10 mouse cellular contexts compared by ENCODE assay signal in genomic region chr11:94570612-94571011, GRCm38 (mm10). TPM values are rescaled to one million over a fixed set of nuclear protein-coding genes. Genes with fewer than 3 reads are reported as not detected.
DNase-seq lines count a peak whose midpoint lies in the region; ATAC-seq lines count a peak whose summit lies in the region.
"Had no signal": no experiment of that assay in that cellular context is flagged by ENCODE, and none has a peak within 500 bp of the region (broad histone marks: within the 10 kb centered on the region; RNA-seq: fewer than 3 reads in every experiment).

No protein-coding gene starts in this region.

- no peak overlapping the region for H3K4me3 ChIP-seq in heart, embryonic 11.5 days (ENCODE audit: low read depth, low read length)
- H3K4me3 ChIP-seq in kidney, embryonic 15.5 days (replicated peaks), result no peak overlapping the region
- H3K4me3 ChIP-seq: midbrain, embryonic 15.5 days had no signal

- no peak overlapping the region for H3K9ac ChIP-seq in heart, embryonic 11.5 days (ENCODE audit: low read depth, low read length)
- no peak overlapping the region for H3K9ac ChIP-seq in kidney, embryonic 15.5 days
- H3K9ac ChIP-seq: midbrain, embryonic 15.5 days had no signal

- H3K27ac ChIP-seq in heart, embryonic 11.5 days (ENCODE audit: low read depth, low read length), result no peak overlapping the region
- peak overlapping the region; percentile 76 for H3K27ac ChIP-seq in kidney, embryonic 15.5 days
- H3K27ac ChIP-seq: midbrain, embryonic 15.5 days had no signal

- peaks cover 13% of the 10 kb centered on the region for H3K27me3 ChIP-seq in heart, embryonic 11.5 days (ENCODE audit: control insufficient read depth, insufficient read depth, low read length)
- peaks cover 4% of the 10 kb centered on the region; the same call in 1 of the 2 replicates for H3K27me3 ChIP-seq in kidney, embryonic 15.5 days

- 46% methylated on average over 9 of the region's 9 CpGs for WGBS in heart, embryonic 11.5 days (ENCODE audit: insufficient replicate concordance)
- WGBS in kidney, embryonic 15.5 days, result 42% methylated on average over 9 of the region's 9 CpGs

- H3K4me2 ChIP-seq in heart, embryonic 11.5 days, result no peak overlapping the region
- H3K4me2 ChIP-seq in kidney, embryonic 15.5 days, result 0 out of 2 replicates have a peak overlapping the region, but pooled peaks have one; percentile 12
- H3K4me2 ChIP-seq: midbrain, embryonic 15.5 days had no signal

- H3K9me3 ChIP-seq in heart, embryonic 11.5 days (replicated peaks; ENCODE audit: control insufficient read depth, low read length), result no peaks in the 10 kb centered on the region
- no peaks in the 10 kb centered on the region for H3K9me3 ChIP-seq in kidney, embryonic 15.5 days (replicated peaks)
- H3K9me3 ChIP-seq: midbrain, embryonic 15.5 days had no signal

- peak; percentile 96 for DNase-seq in heart, adult 11 months
- peak; percentile 63 for DNase-seq in lung, postnatal 25 days (ENCODE audit: low spot score)
- no peak for DNase-seq in spleen, postnatal 14 days (ENCODE audit: low spot score in 2 of 2)
- no peak for DNase-seq in spleen, postnatal 36 days (ENCODE audit: low spot score in 2 of 2)
- no peak for DNase-seq in cerebellum, postnatal 10 days

- no peak for ATAC-seq in heart, embryonic 11.5 days (replicated peaks; ENCODE audit: insufficient number of reproducible peaks, low FRiP score, low TSS enrichment)
- ATAC-seq in granulocyte monocyte progenitor cell, adult 5-6 weeks (replicated peaks; ENCODE audit: poor library complexity, severe bottlenecking), result peak; percentile 33; the same call in 1 of the 2 replicates
- 0 out of 2 replicates have a peak, but pooled peaks have one; percentile 16 for ATAC-seq in kidney, embryonic 15.5 days (replicated peaks; ENCODE audit: low FRiP score)
- ATAC-seq: midbrain, embryonic 15.5 days had no signal

- H3K36me3 ChIP-seq in heart, embryonic 11.5 days (ENCODE audit: control insufficient read depth, insufficient read depth, low read length), result no peaks in the 10 kb centered on the region
- peaks cover 25% of the 10 kb centered on the region for H3K36me3 ChIP-seq in kidney, embryonic 15.5 days
- H3K36me3 ChIP-seq: midbrain, embryonic 15.5 days had no signal

- no peaks in the 10 kb centered on the region for H3K4me1 ChIP-seq in heart, embryonic 11.5 days (ENCODE audit: control insufficient read depth, insufficient read depth, low read length)
- 0 out of 2 replicates have a peak, but pooled peaks cover 9% of the 10 kb centered on the region for H3K4me1 ChIP-seq in kidney, embryonic 15.5 days
- H3K4me1 ChIP-seq: midbrain, embryonic 15.5 days had no signal

RNA-seq across cellular contexts. Expression of gene Chad, which starts 5.8 kb away (rescaled TPM):
- polyA plus RNA-seq in heart, embryonic 11.5 days (2014; fragmentation: Nextera tagmentation; extraction: Ambion mirVana), result 0.21 TPM in 1 of 2 replicates, not detected in the other
- not detected in 2 replicates for total RNA-seq in granulocyte monocyte progenitor cell, adult 5-6 weeks (2014; fragmentation: Nextera tagmentation)
- total RNA-seq in granulocyte monocyte progenitor cell, adult 5-6 weeks (2017), result not detected in 2 replicates
- polyA plus RNA-seq in kidney, embryonic 15.5 days (2015; fragmentation: Nextera tagmentation; extraction: Ambion mirVana), result 0.23 and 1.1 TPM in 2 replicates

RNA-seq across cellular contexts. Expression of gene Rsad1, which starts 21.6 kb away (rescaled TPM):
- polyA plus RNA-seq in heart, embryonic 11.5 days (2014; fragmentation: Nextera tagmentation; extraction: Ambion mirVana), result 2.6 and 4.6 TPM in 2 replicates
- total RNA-seq in granulocyte monocyte progenitor cell, adult 5-6 weeks (2014; fragmentation: Nextera tagmentation), result 6.2 and 8.7 TPM in 2 replicates
- 4.4 and 5.7 TPM in 2 replicates for total RNA-seq in granulocyte monocyte progenitor cell, adult 5-6 weeks (2017)
- polyA plus RNA-seq in kidney, embryonic 15.5 days (2015; fragmentation: Nextera tagmentation; extraction: Ambion mirVana), result 4.0 and 5.6 TPM in 2 replicates

RNA-seq across cellular contexts. Expression of gene Acsf2, which starts 31.1 kb away (rescaled TPM):
- polyA plus RNA-seq in heart, embryonic 11.5 days (2014; fragmentation: Nextera tagmentation; extraction: Ambion mirVana), result 4.3 and 4.7 TPM in 2 replicates
- 12.9 and 18.9 TPM in 2 replicates for total RNA-seq in granulocyte monocyte progenitor cell, adult 5-6 weeks (2014; fragmentation: Nextera tagmentation)
- total RNA-seq in granulocyte monocyte progenitor cell, adult 5-6 weeks (2017), result 2.1 and 2.5 TPM in 2 replicates
- polyA plus RNA-seq in kidney, embryonic 15.5 days (2015; fragmentation: Nextera tagmentation; extraction: Ambion mirVana), result 7.9 and 8.9 TPM in 2 replicates

RNA-seq across cellular contexts. Expression of gene Mycbpap, which starts 49.1 kb away (rescaled TPM):
- 9.1 and 9.9 TPM in 2 replicates for polyA plus RNA-seq in heart, embryonic 11.5 days (2014; fragmentation: Nextera tagmentation; extraction: Ambion mirVana)
- 1.1 and 5.4 TPM in 2 replicates for total RNA-seq in granulocyte monocyte progenitor cell, adult 5-6 weeks (2014; fragmentation: Nextera tagmentation)
- 0.13 TPM in 1 of 2 replicates, not detected in the other for total RNA-seq in granulocyte monocyte progenitor cell, adult 5-6 weeks (2017)
- 3.6 and 4.4 TPM in 2 replicates for polyA plus RNA-seq in kidney, embryonic 15.5 days (2015; fragmentation: Nextera tagmentation; extraction: Ambion mirVana)
- polyA plus RNA-seq: C2C12 had no signal

RNA-seq across cellular contexts. Expression of gene Lrrc59, which starts 59.0 kb away (rescaled TPM):
- 137 and 170 TPM in 2 replicates for polyA plus RNA-seq in heart, embryonic 11.5 days (2014; fragmentation: Nextera tagmentation; extraction: Ambion mirVana)
- 142 and 150 TPM in 2 replicates for total RNA-seq in granulocyte monocyte progenitor cell, adult 5-6 weeks (2014; fragmentation: Nextera tagmentation)
- 238 and 257 TPM in 2 replicates for total RNA-seq in granulocyte monocyte progenitor cell, adult 5-6 weeks (2017)
- polyA plus RNA-seq in kidney, embryonic 15.5 days (2015; fragmentation: Nextera tagmentation; extraction: Ambion mirVana), result 204 and 215 TPM in 2 replicates

Comparison
In these comparisons a context has a peak if more than half of its experiments do, and no peak if none do; other contexts are left out.
1. DNase-seq: peak in heart, adult 11 months (single experiment) and lung, postnatal 25 days (single experiment); none in spleen, postnatal 14 days (0 of 2), spleen, postnatal 36 days (0 of 2) and cerebellum, postnatal 10 days (0 of 2).